Mouse (Mus musculus): ENCODE data around the gene Uqcc1.
A peak's percentile ranks its signal among the peaks of the same experiment; 100 is the strongest.

Gene Uqcc1

DNA sequence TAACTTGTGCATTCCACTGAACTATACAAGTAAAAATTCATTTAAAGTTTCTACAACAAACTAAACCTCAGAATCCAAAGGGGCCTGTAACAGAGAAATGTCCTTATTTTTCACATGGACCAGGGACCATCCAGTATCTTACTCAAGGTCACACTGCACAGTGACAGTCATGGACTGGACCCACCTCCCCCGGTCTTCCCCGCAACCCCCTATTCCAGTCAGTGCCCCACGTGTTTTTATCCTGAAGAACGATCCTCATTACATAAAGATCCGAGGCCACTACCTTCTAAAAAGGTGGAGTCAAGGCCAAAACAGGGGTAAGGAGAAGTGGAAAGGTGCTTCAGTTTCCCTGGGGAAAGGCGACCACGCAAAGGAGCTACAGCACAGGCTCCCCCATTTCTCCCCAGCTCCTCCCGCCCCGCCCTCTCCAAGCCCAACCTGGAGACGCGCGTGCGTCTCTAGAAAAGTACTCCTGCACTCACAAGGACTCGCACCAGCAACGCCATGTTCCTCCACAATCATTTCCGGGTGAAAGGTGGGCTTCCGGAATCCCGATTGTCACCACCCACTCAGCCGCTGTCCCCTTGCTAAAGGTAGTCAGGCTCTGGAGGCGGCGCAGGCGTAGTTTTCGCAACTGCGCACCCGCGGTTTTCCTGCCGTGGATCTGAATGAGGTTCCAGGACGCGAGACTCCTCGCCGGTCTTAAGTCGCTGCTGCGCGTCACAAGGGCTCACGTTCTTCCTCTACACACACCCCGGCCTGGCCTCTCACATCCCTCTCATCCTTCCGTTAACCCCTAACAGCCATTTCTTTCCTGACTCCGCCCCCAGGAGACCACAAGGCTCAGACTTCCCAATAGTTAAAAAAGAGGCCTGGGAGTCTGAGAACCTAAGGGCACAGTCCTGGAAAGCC lies at the start of gene Uqcc1:
Gene Uqcc1 (minus strand): TSS at position 780 of the 912 bp plus-strand sequence.
- DNase-seq (ENCODE audit: low read depth, low spot score) = peak; percentile 99

DNA sequence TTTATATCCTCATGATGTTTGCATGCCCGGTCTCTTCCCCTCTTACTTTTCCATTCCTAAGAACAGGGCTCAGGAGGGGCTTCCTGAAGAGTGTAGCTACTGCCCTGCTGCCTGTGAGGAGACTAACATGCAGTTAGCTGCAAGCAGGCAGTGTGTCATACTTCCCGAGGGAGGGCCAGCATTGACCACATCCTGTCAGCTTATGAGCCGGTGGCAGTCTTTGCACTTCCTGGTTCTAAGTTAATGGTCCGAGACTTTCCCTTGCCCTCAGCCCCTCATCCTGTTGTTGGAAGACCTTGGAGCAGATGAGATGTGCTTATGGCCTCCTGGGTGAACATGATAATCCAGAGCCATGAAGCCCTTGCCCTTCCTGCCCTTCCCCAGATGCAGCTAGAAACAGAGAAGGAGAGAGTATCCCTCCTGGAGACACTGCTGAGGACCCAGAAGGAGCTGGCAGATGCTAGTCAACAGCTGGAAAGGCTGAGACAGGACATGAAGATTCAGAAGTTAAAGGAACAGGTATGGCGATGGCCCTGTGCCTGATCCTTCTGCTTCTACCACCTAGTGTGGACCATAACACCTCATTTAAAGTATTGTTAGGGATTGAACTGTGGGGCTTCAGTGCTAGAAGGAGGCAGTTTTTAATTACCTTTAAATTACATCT lies 49.4 kb upstream of the Uqcc1 start:
- no peak for DNase-seq (ENCODE audit: low read depth, low spot score)

DNA sequence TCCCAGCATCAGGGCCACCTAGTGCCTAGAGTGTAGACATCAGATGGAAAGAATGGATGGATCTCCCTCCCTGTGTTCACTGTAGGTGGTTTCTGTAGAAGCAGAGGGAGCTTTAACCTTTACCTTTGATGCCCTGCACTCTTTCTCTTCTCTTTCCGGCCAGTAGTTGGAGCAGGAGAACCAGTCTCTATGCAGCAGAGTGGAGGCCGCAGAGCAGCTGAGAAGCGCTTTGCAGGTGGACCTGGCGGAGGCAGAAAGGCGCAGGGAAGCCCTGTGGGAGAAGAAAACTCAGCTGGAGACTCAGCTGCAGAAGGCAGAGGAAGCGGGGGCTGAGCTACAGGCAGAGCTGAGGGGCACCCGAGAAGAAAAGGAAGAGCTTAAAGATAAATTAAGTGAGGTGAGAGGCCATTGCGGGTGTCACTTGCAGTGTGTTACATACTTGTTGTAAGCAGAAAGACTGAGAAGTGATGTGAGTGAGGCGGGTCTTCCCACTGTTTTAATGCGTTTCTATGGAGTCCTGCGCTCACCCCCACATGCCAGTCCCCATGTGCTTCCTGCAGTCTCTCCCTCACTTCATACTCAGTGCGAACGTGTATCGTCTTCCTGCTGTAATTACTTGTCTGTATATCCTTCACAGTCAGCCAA lies 44.1 kb upstream of the Uqcc1 start:
- DNase-seq (ENCODE audit: low read depth, low spot score) = peak; percentile 23

DNA sequence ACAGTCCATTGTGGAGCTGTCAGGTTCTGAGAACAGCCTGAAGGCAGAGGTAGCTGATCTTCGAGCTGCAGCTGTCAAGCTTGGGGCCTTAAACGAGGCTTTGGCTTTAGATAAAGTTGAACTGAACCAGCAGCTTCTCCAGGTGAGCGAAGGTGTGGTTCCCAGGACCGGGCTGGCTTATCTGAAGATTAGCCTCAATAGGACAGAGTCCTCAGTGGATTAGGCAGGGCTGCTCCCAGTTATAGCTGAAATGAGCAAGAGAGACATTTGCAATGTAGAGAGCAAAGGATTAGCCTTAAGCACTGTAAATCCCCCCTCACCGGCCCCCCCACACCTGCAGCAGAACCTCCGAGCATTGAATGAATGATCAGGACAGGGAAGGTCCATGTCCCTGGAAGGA lies 43.2 kb upstream of the Uqcc1 start:
- no peak for DNase-seq (ENCODE audit: low read depth, low spot score)

DNA sequence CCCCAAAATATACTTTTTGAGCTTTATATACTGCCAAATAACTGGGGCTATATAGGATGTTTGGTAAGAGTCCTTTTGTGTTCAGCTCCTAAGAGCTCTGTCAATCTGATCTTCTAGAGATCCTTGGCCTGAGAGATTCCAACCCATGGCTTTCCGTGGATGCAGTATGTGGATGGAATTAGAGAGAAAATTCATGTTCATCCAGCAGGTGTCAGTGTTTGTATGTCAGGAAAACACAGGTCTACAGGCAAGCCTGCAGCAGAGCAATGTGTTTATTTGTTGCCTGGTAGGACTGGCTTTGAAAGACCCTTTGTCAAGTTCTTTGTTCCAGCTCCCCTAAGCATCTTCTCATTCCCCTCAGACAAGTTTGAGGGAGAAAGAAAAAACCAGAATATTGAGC lies 32.9 kb upstream of the Uqcc1 start:
- DNase-seq (ENCODE audit: low read depth, low spot score) = no peak

DNA sequence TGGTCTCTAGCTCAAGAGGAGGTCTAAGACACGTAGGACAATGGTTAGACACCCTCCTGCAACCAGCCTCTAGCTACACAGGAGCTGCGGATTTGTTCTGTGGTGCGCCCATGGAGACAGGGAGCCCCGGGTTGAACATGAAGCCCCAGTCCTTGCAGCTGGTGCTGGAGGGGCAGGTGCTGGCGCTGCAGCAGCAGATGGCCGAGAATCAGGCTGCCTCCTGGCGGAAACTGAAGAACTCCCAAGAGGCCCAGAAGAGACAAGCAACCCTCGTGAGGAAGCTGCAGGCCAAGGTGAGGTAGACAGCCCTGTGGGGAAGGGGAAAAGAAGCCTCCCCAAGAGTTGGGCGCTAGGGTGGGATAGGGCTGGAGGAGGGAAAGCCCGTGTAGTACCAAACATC lies 31.8 kb upstream of the Uqcc1 start:
- no peak for DNase-seq (ENCODE audit: low read depth, low spot score)

GRCm38 (mm10) chr2:155959981-155960380 lies 29.9 kb upstream of the Uqcc1 start:
- DNase-seq (ENCODE audit: low read depth, low spot score) = no peak

GRCm38 (mm10) chr2:155956134-155957059 lies 26.3 kb upstream of the Uqcc1 start, which contains the start of gene Cep250:
TSS of gene Cep250 (plus strand) at chr2:155956458.
- DNase-seq (ENCODE audit: low read depth, low spot score) = peak; percentile 95

GRCm38 (mm10) chr2:155952006-155952405 lies 21.9 kb upstream of the Uqcc1 start:
- DNase-seq (ENCODE audit: low read depth, low spot score) = peak; percentile 76

DNA sequence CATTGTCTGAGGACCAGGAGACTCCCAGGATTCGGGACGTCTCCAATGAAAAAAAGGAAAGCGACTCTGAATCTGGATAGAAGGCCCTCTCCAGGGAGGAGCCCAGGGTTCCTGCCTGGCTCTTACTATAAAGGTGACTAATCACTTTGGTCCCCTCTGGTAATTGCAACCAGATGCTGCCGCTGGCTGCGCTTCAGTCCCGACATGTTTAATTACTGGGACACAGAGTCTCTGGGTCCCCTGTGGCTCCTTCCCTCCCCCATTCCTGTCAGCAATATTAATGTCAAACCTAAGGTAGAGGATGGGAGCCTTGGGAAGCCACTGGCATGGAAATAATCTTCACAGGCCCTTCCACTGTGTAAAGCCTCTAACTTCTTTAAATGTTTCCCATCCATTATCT lies 19.3 kb upstream of the Uqcc1 start:
- no peak for DNase-seq (ENCODE audit: low read depth, low spot score)

DNA sequence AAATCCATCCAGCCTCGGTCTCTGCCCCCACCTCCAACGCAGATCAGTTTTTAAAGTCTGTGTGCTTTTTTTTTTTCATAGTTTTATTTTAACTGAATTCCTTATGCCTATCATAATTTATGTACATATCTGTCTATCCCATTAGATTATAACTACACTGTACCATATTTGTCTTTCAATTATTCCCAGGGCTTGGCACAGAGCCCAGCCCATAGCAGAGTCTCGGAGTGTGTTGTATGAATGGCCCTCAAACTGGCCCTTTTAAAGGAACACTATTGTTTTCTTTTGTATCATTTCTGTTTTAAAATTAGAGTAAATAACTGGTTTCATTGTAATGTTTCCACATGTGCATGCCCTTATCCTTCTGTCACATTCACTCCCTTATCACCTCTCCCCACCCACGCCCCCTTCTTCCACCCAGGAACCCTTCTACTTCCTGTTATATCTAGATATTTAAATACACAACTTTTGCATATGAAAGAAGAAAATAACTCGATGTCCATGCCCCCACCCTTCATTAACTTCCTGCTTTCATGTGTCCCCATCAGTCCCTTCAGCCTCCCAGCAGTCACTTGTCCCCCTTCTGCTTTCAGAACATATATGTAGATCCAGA lies 17.4 kb upstream of the Uqcc1 start:
- no peak for DNase-seq (ENCODE audit: low read depth, low spot score)

DNA sequence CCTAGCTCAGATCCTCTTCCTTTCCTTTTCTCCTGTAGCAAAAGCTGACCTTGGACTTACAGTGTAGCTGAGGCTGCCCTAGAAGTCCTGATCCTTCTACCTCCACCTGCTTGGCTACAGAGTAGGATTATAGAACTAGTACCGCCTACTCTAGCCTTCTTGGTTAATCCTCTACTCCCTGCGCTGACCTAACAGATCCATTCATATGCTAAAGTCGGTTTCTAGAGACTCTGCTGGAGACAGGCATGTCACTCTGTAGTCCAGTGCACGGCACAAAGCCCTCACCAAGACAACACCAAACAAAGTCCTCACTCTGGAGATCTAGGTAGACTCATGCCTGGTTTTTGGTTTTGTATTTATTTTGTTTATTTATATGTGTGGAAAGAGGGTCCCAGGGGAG lies 16.4 kb upstream of the Uqcc1 start:
- DNase-seq (ENCODE audit: low read depth, low spot score) = peak; percentile 97

- DNase-seq (ENCODE audit: low read depth, low spot score) = no peak
These were observed 16.0 kb upstream of the Uqcc1 start for GRCm38 (mm10) chr2:155946069-155946468.

DNA sequence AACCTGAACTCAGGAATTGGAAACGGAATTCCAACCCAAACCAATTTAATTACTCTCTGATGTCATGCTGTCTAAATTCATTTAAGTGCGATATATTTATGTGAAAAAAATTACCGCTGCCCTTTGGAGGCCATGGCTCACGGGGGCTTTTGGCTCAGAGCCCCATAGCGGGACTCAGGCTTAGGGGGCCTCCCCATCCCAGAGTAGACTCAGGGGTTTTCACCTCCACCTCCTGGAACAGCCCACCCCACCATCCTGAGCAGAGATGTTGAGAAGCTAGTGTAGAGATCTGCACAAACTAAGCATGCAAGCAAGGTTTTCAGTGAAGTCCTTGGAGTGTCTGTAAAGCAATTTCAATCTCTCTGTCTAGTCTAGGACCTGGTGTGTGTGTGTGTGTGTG lies 15.5 kb upstream of the Uqcc1 start:
- no peak for DNase-seq (ENCODE audit: low read depth, low spot score)

- DNase-seq (ENCODE audit: low read depth, low spot score) = no peak
These were observed 15.0 kb upstream of the Uqcc1 start, which contains the start of gene Gdf5 for GRCm38 (mm10) chr2:155945124-155945523. TSS of gene Gdf5 (minus strand) at chr2:155945367.

- DNase-seq (ENCODE audit: low read depth, low spot score) = no peak
These were observed 14.6 kb upstream of the Uqcc1 start for GRCm38 (mm10) chr2:155944685-155945084.

GRCm38 (mm10) chr2:155943463-155943862 lies 13.4 kb upstream of the Uqcc1 start:
- DNase-seq (ENCODE audit: low read depth, low spot score) = no peak

DNA sequence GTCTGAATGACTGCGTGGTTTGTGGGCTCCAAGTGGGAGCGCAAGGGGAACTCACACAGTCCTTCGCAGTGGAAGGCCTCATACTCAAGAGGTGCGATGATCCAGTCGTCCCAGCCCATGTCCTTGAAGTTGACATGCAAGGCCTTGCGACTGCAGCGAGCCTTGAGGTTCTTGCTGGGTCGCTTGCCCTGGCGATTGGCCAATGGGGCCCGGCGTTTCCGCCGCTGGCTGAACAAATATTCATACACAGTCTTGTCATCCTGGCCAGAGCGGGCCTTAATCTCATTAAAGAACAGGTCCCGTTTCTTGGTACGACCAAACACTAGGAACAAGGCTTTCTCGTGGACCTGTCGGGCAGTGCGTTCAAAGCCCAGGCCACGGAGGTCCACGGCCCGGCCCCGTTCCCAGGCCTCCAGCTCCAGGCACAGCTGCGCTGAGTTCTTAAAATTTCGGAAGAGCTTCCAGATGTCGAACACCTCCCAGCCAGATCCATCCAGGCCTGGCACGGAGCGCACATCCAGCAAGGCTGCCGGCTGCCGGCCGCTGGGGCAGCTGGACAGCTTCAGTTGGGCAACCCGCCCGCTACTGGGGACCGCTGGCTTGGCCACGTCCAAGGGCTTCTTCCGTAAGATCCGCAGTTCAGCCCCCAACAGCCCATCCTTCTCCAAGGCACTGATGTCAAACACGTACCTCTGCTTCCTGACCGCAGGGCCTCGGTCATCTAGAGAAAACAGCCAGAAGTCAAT lies 11.8 kb upstream of the Uqcc1 start:
- no peak for DNase-seq (ENCODE audit: low read depth, low spot score)

- no peak for DNase-seq (ENCODE audit: low read depth, low spot score)
These were observed 10.6 kb upstream of the Uqcc1 start, which contains the start of gene Gm15557 for GRCm38 (mm10) chr2:155940681-155941080. TSS of gene Gm15557 (plus strand) at chr2:155940728.

Data from R1 (cell line).